Mouse (Mus musculus) Muller cell, postnatal 12 days (primary cell): ENCODE measurements around the gene AA467197.

Experiments
- DNase-seq: peaks from one replicate; pipeline ENCODE4 v3.0.0-alpha.2; 2015; ENCODE audit errors: inconsistent ontology term

AA467197 gene

GRCm38 (mm10) chr2:122636686-122637085 lies at the start of gene AA467197:
Gene AA467197 (plus strand): TSS chr2:122636986.
- DNase-seq = no peak

DNA sequence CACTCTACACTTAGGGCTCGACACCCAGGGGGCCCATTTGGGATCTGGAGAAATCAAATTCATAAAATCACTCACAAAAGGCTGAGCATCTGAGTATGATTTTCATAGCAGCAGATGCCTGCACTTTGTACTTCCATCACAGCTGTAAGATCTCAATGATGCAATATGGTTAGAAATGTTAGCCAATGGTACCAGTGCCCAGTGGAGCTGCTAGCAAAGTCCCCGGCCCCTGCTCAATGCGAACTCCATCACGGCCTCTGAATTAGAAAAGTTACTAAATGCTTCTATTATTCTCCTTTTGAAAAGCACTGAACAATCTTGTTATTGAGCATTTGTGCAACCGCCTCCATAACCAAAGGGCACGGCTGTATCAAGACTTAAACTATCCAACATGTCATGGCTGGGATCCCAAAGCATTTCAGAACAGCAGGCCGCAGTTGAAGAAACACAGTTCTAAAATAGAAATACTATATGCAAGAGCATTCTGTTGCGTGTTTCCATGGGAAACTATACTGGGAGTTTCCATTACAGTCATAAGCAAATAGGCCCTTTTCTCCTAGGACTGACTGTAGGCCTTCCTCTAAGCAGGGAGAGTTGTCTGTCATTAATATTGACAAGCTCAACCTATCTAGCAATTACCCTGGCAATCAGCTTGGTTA lies 48.8 kb upstream of the AA467197 start:
- no peak for DNase-seq

DNA sequence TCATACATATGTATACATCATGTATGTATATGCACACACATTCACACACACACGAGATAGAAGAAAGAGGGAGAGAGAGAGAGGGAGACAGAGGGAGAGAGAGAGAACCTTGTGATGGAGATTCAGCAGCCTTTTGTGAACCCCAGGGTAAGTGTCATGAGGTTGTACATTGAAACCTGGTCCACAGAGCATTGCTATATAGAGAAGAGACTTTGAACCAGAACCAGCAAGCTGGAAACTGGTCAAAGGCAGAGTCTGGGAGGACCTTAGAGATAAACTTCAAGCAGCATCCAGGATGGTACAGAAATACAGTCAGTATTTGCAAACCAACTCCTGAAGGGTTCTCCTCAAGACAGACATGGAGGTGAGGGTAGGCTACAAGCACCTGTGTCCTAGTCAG lies 46.4 kb upstream of the AA467197 start:
- no peak for DNase-seq

DNA sequence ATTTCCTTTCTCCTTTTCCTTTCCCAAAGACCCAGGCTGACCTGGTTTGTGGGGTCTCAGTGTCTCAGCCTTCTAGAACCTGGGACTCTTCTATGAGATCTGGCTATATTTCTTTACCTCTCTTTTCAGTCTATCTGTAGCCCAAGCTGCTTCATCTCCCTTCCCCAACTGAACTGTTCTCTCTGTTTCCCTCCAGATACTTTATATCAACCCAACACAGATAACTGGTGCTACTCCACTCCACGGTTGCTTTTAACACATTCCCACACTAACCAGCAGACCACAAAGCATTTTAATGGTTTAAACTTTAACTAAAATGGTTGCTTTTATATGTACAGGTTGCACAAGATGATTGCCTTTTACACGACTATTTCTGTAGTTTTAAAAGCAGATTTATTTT lies 45.6 kb upstream of the AA467197 start:
- no peak for DNase-seq

DNA sequence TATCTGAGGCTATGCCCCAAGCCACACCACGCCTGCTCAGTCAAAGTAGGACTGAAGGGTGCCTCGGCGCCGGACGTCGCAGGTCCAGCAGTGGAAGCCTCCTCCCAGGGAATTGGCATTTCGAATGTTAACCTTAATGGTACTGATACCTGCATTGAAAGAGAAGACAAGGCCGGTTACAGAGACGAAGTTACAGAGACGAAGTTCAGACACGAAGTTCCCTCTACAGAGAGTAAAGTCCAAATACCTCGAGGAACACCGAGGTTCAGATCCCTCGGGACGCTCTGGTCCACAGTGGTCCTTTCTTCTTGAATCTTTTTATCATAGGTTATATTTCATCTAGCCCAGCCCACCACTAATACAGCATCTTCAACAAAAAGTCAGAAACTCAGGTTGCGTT lies 41.3 kb upstream of the AA467197 start:
- no peak for DNase-seq

DNA sequence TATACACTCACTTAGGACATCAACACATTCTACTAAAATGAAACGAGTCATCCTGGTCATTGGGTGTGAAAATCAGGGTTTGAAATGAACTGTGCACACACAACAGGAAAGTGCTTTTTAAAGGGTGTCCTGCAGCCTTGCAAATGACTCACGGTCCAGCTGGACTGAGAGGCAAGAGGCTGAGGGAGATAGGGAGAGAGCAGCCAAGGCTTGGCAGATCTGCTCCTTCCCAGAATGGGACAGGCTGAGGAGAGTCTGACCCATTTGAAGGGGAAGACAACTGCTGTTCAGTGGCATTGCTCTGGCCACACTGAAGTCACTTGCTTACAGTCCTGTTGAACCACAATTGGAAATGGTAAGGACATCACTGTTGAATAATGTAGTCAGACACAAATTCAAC lies 37.0 kb upstream of the AA467197 start:
- DNase-seq = peak; percentile 48

DNA sequence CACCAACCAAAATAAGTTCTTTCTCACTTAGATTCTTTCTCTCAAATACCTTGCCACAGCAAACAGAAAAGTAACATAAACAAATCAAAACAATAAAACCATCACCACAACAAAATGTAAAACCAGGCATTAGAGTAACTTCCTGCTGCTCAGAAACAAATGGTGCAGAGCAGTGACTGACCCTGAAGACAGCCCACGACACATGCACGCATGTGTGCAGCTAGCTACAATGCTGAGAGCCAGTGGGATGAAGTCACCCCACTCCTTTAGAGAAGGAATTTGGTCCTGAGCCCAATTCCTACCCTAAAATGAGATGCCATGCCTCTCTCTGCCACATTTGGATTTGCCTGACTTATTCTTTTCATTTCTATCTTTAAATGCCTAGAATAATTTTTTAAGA lies 35.4 kb upstream of the AA467197 start:
- DNase-seq = peak; percentile 34

DNA sequence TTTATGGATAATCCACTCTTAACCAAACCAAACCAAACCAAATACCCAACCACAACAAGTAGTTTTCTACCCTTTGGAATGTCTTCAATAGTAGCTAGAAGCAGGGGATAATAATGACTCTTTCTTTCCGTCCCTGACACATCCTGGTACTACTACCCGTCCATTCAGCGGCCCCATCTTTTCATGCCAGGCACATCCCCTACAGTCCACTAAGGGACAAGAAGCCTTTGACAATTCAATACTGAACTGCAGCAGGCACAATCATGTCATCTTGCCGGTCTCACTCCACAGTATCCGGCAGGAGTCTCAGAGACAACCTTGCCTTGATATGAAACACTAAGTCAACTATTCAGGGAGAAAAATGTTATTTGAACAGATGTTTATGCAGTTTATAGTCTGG lies 31.0 kb upstream of the AA467197 start:
- DNase-seq = no peak

GRCm38 (mm10) chr2:122608820-122609219 lies 28.0 kb upstream of the AA467197 start:
- peak; percentile 5 for DNase-seq

DNA sequence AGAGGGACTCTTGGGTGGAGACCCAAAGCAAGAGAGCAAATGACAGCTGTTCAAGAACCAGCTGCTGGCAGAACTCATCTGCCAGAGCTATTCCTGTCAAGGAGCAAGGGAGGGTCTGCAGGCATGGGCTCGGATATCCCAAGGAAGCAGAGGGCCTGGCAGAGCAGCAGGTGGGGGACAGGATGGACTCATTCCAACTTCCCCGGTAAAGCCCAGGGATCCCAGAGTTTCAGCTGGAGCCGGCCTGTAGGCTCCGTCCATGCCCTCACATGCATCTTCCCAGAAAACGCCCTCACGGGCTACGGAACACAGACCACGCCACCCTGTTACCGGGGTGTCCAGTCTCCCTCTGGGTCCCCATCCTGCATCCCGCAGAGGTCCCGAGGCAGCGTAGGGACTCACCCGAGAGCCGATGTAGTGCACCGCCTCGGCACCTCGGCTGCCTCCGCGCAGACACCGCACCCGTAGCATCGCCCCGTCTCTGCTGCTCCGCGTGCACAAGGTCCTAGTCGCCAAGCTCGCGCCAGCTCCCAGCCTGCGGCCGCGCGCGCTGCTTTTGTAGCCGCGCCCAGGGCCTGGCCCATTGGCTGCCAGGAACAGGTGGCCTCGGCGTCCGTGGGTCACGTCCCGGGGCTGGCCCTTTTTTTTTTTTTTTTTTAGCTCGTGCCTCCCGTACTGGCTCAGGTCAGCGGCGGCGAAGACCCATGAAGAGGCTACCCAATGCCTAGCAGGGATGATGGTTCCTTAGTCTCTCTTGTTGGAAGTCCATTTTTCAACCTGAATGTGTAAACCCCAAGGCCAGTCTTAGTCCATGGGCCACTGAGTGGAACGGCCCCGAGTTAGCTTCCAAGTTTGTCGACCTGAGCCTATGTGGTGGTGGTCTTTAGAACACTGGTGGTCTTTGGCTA lies 25.8 kb upstream of the AA467197 start, which contains the start of gene Gatm:
TSS of gene Gatm (minus strand) at position 558 of the 908 bp plus-strand sequence.
- peak; percentile 83 for DNase-seq

DNA sequence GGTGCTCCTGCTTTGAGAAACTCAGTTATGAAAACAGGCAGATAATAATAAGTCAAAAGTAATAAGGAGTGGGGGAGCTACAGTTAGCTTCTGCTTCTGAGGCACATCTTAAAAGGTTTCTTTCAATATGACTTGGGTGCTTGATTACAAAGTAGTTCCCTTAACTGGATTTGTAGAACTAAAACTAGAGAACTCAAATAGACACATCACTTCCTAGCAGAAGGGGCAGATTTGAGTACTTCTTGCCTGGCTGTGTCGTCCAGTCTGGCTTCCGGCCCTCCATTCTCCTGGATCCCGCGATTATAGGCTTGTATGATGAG lies 25.2 kb upstream of the AA467197 start:
- no peak for DNase-seq

GRCm38 (mm10) chr2:122616237-122616636 lies 20.5 kb upstream of the AA467197 start:
- DNase-seq = no peak

GRCm38 (mm10) chr2:122617792-122618191 lies 19.0 kb upstream of the AA467197 start:
- no peak for DNase-seq

- DNase-seq = no peak
Measured at GRCm38 (mm10) chr2:122618719-122619118, 18.1 kb upstream of the AA467197 start.

DNA sequence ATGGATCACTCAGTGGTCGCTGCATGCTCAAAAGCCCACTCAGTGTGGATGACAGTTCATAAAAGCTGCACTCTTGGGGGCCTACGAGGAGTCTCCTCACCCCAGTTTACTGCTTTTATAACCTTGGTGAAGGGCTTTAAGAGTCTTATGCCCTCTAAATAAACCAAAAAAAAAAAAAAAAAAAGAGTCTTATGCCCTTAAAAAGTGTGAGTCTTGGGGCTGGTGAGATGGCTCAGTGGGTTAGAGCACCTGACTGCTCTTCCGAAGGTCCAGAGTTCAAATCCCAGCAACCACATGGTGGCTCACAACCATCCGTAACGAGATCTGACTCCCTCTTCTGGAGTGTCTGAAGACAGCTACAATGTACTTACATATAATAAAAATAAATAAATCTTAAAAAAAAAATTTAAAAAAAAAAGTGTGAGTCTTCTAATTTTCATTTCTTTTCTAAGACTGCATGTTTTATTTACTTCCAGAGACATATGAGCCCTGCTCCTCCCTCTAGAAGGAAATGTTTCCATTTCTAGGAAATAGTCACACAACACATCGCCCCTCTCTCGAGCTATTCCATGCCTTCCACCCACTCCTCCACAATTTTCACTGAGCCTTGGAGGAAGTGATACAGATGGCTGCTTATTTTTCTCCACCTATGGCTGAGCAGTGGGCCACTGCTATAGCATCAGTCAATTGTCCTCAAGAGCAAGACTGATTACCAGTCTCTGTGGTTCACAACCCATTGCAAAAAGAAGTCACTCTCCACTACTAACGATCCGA lies 15.3 kb upstream of the AA467197 start:
- no peak for DNase-seq

GRCm38 (mm10) chr2:122625930-122626329 lies 10.9 kb upstream of the AA467197 start:
- DNase-seq = peak; percentile 19

- DNase-seq = peak; percentile 78
Measured at GRCm38 (mm10) chr2:122628976-122629375, 7.8 kb upstream of the AA467197 start.

DNA sequence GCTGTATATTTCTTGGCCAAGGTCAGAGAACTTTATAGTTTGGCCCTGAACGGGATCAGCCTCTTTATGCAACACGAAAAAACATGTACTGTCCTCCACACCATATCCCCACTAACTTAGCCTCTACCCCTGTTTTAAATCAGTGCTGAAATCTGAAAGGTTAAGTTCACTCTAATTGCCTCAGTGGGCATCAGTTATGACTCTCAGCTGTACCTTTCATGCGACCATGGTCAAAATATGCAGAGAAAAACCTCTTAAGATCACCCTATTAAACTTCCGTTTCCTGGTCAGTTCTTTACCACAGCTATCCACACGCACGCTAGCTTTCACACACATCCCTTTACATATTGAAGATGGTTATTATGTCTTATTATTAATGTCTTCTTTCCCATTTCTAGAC lies 6.9 kb upstream of the AA467197 start:
- DNase-seq = no peak

DNA sequence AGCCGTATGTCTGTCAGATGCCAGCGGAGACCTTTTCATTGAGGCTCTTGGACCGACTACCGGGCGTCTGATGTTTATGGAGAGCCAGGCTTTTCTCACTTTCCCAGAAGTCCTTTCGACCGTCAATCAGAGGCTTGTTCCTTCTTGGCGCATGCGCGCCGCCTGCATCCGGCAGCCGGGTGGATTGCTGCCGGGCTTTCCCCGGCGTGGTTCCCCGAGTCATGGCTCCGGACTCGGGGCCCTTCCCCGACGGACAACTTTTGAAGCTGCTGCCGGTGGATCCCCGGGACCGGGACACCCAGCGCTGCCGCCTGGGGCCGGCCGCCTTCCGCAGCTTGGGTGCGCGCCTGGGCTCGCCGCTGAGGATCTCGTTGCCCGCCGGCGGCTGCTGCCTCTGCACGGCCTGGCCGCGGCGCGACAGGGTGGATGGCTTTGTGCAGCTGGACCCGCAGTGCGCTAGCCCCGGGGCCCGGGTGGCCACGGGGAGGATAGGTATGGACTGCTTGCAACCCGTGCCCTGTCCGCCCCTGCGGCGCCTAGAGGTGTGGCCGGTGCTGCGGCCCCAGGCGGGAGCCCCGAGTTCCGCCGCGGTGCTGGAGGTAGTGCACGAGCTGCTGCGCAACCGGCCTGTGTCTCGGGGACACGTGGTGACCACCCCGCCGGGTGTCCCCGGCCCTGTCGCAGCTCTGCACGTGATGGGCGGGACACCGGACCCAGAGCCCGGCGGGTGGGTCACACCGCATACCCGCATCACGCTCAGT lies 6.1 kb upstream of the AA467197 start:
- DNase-seq = peak; percentile 86

DNA sequence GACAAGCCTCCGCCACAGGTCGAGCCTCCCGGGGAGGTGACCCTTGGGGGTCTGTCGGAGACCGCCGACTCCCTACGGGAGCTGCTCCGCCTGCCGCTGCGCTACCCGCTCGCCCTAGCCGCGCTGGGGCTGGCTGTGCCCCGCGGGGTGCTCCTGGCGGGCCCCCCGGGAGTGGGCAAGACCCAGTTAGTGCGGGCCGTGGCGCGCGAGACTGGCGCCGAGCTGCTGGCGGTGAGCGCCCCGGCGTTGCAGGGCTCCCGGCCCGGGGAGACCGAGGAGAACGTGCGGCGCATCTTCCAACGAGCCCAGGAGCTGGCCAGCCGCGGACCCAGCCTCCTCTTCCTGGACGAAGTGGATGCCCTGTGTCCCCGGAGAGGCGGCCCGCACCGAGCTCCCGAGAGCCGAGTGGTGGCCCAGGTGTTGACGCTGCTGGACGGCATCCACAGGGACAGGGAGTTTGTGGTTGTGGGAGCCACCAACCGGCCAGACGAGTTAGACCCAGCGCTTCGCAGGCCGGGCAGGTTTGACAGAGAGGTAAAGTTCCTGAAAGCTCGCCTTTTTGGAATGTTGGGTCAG lies 5.5 kb upstream of the AA467197 start:
- peak; percentile 54 for DNase-seq

DNA sequence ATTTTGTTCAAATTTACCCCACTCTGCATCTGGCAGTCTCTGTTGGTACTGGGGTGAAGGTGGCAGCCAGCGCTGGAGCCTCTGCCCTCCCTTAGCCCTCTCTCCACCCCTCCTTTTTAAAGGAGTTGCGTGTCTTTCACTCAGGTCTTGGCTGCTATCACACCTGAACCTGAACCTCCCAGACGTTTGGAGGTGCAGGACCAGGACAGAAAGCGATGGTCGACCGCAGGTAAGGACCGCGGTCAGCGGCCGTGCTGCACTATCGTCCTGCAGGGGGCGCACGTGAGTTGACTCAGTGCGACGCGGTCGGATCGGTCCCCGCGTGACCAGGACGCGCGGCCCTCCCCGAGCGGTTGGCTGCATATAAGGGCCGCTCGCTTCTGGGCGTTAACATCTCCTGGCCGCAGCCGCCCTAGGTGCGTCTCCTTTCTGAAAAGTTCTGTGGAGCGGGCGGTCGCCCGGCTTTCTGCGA lies 776 bp downstream of the AA467197 start:
- peak; percentile 72 for DNase-seq
